Mouse (Mus musculus) mesoderm, embryonic 11.5 days (tissue): ENCODE data around the gene Rasgef1b.

Source experiments
- DNase-seq: peaks from one replicate; pipeline ENCODE4 v3.0.0-alpha.2; 2012; ENCODE audit warnings: low read depth, low spot score

Gene Rasgef1b

DNA sequence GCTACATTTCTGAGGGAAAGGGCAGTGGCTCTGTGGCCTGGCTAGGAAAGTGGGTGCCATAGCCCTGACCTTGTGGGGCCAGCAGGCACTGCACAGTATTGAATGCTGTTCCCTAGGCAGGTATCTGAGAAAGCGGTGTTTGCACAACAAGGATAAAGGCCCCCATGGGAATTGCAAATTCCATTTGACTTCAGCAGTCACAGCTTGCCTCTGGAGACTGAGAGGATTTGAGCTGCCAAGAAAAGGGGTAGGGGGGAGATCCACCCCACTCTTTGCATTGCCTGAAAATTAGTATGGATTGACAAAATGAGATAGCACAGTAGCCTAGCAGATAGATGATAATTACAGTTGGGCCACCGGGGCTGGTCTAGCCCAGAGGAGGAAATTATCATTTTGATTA is 326.1 kb downstream of the Rasgef1b start:
- DNase-seq, result peak; percentile 47

DNA sequence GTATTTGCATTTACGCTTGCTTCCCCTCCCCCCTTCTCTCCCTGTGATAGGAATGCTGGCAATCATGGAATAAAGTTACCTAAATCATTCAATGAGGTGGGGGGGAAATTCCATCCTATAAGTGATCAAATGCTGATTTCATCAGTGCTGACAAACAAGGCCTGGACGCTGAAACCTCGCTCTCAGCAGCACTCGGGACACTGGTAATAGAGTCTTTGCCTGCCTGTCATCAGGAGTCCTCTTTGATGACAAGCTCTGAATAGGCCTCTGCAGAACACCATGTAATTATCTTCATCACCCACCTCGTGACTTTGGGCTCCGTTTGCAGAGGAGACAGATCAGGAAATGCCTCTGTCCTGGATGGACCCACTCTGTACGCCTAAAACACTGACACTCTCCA is 326.6 kb downstream of the Rasgef1b start:
- no peak for DNase-seq

DNA sequence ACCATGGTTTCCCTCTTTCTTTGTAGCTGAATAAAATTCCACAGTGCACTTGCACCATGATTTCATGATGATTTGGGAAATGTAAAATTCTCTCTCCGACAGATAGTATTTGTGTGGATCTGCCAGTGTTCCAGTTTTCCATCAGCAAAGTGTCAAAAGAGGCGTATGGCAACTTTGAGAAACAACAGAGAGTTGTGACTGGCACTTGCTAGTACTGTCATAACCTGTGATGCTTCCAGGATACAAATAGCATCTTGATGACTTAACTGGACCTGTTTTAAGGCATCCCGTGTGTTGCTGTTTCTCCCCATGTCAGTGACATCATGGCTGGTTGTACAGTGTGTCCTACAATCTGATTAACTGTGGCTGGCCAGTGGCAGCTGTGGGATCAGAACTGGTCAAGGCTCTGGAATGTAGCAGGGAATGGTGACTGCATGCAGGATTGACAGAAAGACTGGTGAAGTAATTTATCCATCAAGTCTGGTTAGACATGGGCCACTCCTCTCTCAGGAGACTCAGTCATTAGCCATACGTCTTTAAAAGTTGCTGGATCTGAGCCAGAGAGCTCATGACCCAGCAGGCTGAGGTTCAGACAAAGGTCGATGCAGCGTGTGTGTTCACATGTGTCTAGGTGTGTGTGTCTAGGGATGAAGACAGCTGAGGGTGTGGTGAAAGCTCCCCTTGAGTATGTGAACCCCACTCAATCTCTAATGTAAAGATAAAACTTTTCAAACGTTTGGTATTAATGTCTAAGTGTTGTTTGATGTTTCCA is 328.8 kb downstream of the Rasgef1b start:
- DNase-seq, result peak; percentile 41

- DNase-seq, result no peak
Measured at GRCm38 (mm10) chr5:99398472-99399070, 330.3 kb downstream of the Rasgef1b start.

- no peak for DNase-seq
Measured at GRCm38 (mm10) chr5:99394578-99394977, 334.3 kb downstream of the Rasgef1b start.

DNA sequence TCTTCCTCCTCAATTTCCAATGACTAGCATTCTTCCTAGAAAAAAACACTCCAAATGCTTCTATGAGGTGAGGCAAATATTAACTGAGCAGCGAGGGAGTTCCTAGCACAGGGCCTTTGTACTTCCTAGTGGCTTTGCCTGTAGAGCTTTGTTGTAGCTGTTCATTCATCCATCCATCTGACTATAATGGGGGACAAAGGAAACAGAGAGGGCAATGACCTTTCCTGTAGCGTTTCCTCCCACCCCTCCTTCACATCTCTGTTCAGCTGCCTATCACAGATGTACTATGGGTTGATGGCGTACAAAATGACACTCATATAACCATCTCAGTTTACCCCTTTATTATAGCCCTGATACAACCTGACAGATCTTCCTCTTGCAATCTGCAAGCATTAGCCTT is 337.3 kb downstream of the Rasgef1b start:
- peak; percentile 51 for DNase-seq

DNA sequence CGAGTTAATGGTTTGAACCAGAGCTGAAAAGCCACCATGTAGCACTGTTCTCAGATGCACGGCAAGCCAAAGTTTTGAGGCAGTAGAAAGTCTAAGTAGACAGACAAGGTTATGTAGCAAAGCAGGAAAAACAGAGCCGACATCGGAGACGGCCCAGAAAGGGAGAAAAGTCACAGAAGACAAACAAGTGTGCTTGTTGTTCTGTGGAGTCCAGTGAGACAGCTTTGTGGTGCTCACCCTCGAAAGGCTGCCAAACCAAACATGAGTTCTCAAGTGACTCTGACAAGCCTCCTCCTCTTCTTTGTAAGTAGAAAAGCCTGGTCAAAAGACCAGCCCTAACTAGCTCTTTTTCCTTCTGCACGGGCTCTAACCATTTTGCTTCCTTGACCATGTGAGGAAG is 338.1 kb downstream of the Rasgef1b start:
- DNase-seq, result no peak

DNA sequence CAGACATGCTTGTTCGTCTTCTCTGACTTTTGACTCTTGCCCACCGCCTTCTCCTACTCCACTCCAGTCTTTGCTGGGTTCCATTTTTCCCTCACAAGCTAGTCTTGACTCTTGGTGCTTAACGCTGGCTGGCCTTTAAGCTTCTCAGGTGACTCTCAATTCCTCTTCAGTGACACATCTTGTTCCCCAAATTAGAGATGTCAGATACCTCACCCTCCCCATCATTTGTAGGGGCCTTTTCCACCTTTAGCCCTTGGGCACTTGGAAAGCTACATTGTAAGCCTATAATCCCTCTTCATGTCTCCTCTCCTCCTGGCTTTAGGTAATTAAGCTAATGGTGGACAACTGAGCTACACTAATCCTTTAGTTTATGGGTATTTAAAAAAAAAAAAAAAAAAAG is 338.6 kb downstream of the Rasgef1b start:
- no peak for DNase-seq

GRCm38 (mm10) chr5:99388585-99389250 is 340.1 kb downstream of the Rasgef1b start:
- DNase-seq, result no peak

DNA sequence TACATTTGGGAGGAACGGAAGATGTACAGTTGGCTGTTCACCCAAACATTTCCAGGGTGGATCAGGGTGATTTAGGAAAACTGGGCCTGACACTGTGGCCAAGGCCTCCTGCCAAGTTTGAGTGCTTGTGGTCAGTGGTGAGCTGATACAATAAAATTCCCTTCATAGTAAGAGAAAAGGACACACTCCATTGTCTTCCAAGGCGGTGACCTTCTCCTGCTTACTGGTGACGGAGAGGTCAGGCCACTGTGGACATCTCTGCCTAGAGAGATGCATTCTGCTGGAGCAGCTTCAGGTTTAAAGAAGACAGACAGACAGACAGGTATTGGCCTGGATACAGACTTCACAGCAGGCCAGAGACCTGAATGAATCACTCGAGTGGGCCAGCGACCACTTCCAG is 340.7 kb downstream of the Rasgef1b start:
- no peak for DNase-seq

DNA sequence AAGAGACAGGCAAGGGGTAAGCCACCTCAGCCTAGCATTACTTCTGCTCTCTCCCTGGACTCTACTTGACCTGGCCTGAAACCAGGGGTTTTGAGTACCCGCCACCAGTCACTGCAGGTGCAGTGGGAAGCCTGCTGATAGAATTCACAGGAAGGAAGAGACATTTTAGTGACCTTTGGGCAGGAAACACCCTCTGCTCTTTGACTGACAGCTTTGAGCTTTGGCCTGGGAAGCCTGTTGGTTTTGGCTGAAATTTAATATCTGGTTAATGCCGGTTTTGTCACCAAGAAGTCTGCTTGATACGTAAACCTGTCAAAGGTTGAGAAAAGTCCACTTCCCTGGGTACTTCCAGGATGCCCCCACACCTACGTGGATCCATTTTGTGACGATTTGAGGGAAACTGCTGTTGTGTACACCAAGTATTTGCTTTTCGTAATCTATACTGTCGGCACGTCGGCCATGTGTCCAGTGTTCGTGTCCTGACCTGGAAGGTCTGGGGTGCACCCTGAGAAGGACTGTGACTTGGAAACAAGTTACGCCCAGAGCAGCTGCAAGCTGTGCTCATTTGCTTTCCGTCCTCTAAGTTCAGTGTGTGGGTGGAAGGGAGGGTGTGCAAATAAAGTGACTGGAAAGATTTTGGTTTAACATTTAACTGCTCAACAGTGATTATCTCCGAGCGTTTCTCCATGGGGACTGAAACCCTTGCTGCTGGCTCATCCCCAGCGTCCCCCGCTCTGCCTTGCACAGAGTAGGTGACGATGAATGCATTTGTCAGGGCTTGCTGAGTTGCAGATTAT is 341.5 kb downstream of the Rasgef1b start:
- no peak for DNase-seq

DNA sequence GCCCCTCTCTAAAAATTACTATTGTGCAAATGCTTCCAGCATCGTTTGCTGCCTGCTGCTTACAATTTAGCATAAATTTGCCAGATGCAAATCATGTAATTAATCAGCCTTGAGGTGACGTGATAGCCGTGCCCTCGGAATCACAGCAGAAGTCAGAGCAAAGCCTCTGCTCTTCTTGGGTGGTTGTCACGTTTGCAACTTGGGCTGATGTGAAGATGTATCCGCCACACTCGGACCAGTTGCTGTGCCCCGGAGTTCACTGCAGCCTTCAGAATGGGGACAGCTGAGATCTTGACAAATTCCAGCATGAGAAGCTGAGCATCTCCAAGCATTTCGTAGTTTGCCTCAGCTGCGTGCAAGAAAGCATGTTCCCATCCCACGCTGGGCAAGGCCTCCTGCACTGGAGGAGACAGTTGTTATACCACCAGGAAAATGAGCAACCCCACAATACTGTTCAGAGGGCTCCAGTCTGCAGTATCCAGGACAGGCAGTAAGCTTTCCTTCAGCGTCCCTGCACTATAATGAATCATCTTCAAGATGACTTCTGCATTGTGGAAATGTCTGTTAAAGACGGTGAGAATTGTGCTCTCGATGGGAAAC is 342.5 kb downstream of the Rasgef1b start:
- DNase-seq, result peak; percentile 30

DNA sequence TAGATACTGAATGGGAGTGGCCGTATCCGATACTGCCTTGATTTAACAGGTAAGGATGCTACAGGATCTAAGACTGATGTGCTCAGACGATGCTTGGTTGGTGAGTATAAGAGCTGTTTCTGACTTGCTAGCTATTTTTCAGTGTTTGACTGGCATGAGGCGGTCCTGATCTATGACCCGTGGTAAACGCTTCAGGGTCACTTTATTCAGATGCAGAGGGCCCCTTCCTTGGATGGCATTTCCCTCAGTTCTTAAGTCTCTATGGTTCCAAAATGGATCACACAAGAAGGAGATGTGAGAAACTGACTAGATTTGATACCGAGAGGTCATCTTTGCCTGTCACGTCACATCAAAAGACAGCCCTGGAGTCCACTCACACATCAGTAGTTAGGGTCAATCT is 343.1 kb downstream of the Rasgef1b start:
- DNase-seq, result no peak

- peak; percentile 64 for DNase-seq
Measured at GRCm38 (mm10) chr5:99385090-99385489, 343.8 kb downstream of the Rasgef1b start.

GRCm38 (mm10) chr5:99383783-99384281 is 345.0 kb downstream of the Rasgef1b start:
- no peak for DNase-seq

DNA sequence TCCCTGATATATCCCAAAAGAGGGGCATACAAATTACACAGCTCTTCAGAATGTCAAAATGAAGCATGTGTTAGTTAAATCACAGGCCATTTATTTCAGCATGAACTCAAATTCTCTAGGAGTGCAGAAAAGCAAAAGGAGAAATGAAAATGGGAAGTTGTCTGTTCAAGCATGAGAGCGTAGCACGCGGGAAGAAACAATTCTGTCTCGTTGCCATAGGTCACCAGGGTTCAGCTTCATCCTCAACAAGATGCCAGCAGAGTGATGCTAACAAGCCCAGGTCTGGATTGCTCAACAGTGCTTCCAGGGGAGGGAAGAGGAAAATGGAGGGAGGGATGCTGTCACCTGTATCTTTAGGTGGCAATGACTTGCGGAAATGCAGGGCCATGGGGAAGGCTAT is 346.1 kb downstream of the Rasgef1b start:
- DNase-seq, result no peak

DNA sequence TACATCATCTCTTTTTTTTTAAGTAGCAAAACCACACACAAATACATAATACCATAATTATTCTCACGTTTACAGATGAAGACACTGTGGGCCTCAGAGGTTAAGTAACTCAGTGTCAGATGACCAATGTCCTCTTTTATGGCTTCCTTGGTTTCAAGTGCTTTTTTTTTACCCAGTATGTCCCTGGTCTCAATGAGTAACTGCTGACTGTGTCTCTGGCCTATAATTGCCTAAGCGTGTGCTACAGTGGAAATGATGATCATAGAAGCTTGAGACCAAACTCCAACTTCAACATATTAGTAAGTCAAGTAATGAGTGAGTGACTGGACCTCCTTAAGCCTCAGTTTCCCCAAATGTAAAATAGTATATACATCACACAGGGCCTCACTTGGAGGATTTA is 347.2 kb downstream of the Rasgef1b start:
- no peak for DNase-seq

DNA sequence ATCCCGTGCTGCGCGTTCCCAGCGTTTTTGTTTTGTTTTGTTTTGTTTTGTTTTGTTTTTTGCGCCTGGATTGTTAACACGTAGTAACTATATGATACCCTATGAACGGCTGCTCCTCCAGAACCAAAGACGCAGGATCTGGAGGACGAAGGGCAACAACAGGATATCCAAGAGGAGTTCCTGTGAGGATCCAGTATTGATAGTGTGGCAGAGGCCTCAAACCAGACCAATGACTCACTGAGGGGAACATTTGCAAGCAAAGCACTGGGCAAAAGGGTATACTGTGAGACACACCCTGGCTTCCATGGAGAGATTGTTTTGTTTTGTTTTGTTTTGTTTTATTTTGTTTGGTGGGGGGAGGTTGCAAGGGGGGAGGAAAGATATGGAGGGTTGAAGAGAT is 348.0 kb downstream of the Rasgef1b start:
- no peak for DNase-seq

DNA sequence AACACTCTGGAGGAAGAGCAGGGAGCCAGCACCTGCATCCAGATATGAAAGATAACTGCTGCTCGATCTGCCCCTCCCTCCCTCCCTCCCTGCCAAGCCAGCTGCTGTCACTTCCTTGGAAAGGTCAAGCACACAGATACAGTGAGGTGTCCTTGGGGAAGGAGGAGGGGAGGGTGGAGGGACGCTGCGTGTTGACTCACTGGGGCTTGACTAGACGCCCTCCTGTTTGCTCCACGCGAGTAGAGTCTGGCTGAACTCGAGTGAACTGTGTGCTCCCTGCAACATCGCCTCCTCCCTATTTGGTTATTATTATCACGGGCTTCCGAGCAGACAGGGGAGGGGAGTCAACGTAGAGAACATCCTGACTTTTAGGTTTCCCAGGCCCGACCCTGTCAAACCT is 348.7 kb downstream of the Rasgef1b start:
- DNase-seq, result no peak

DNA sequence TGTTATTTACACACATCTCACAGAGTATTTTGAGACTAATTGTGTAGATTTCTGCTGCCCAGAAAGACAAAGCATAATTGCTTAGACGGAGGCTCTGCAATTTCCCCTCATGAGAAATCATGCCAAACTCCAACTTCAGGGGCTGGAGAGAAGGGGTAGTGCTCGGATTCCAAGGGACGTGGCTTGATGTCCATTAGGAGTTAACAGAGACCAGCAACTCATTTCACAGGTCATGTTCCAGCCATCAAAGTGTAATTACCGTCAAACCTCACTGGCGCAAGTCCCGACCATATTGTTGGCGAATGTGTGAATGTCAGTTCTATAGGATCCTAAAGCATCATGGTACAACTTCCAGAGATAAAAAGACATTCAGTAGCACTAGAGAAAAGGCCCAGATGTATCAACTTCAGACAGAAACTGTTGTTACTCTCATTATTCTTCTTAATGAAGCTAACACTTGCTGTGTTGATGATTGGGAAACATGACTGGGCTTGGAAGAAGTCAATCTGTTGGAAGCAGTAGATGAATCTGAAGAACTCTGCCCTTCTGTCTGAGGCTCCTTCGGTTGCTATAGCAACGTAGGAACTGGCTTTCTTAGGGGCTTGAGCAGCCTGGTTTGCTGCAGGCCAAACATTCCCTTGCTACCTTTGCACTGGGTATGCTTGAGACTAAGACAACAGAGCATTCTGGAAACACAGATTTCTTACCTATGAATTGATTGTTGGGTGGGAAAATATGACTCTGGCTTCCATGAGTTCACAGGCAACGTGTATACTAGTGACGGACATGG is 350.2 kb downstream of the Rasgef1b start:
- DNase-seq, result no peak

DNA sequence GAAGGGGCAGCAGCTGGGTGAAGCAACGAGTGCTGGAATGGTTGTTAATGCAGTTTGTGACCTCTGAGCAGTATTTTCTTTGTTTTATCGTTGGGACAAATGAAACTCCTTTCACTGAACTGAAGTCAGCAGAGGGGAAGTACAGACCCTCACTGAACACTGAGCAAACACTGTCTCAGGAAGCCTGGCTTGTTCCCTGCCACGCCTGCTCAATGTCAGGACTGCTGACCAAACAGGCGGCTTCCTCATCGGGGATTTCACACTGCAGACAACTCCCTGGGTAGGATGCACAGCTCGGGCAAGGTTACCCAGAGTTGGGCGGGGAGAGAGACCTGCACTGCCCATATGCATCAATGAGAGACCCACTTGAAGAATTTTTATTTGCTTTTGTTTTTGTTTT is 353.1 kb downstream of the Rasgef1b start:
- no peak for DNase-seq
